Mouse (Mus musculus) frontal cortex, adult 2 months (tissue): ENCODE data around the gene Slc35g2. TPM values are rescaled to one million over a fixed set of nuclear protein-coding genes. Genes with fewer than 3 reads are reported as not detected.

Source experiments
- DNase-seq, 2 experiments: peaks; one replicate each; pipeline ENCODE4 v3.0.0; 2022; ENCODE audit warnings: low spot score in 1 of 2; ENCODE audit errors: extremely low spot score in 1 of 2
- polyA plus RNA-seq: library from polyadenylated mRNA; depleted of rRNA; stranded (reverse); fragments of >200 nt; gene quantifications from 2 replicates; pipeline ENCODE4 v1.2.3, GENCODE M21; 2012

The Slc35g2 gene
- polyA plus RNA-seq, 1 experiment, result 21.0 TPM

DNA sequence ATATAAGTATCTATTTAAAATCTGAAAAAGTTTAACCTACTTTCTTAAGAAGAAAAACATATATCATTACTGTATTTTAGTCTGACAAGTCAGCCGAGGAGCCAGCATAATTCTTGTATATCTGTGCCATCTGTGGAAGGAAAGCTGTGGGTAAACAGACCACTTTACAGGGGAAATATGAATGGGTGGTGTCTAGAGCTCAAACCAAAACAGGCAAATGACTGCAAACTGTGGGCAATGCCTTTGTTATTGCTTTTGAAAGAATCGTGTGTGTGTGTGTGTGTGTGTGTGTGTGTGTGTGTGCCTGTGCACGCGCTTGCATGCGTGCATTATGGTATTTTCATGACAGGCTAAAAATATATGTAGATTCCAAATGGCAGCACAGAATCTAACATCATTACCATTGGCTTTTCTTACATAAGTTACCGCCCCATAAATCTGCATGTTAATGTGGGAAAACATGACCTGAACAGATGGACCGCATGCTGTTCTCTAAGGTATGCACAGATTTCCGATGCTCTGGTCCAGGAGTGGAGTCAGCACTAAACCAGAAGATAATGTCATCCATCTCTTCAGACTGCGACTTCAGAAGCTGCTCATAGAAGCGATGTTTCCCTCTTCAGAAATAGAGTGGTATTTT, 10.5 kb downstream of the Slc35g2 start:
- peak in 1 of 2 experiments; percentile 56 for DNase-seq

- no peak for DNase-seq
These were observed 11.9 kb downstream of the Slc35g2 start for GRCm38 (mm10) chr9:100558991-100559390.

GRCm38 (mm10) chr9:100558023-100558573, 12.8 kb downstream of the Slc35g2 start:
- DNase-seq, result no peak

- DNase-seq, result no peak
These were observed 15.2 kb downstream of the Slc35g2 start for GRCm38 (mm10) chr9:100555686-100556085.

GRCm38 (mm10) chr9:100548313-100548712, 22.6 kb downstream of the Slc35g2 start:
- no peak for DNase-seq

- DNase-seq, result no peak
These were observed 24.3 kb downstream of the Slc35g2 start for GRCm38 (mm10) chr9:100546594-100546910.

- DNase-seq, result peak; percentile 98 to 99
These were observed 24.9 kb downstream of the Slc35g2 start, which contains the start of gene Nck1 for GRCm38 (mm10) chr9:100545715-100546593. Gene Nck1 (minus strand): TSS chr9:100546134.

DNA sequence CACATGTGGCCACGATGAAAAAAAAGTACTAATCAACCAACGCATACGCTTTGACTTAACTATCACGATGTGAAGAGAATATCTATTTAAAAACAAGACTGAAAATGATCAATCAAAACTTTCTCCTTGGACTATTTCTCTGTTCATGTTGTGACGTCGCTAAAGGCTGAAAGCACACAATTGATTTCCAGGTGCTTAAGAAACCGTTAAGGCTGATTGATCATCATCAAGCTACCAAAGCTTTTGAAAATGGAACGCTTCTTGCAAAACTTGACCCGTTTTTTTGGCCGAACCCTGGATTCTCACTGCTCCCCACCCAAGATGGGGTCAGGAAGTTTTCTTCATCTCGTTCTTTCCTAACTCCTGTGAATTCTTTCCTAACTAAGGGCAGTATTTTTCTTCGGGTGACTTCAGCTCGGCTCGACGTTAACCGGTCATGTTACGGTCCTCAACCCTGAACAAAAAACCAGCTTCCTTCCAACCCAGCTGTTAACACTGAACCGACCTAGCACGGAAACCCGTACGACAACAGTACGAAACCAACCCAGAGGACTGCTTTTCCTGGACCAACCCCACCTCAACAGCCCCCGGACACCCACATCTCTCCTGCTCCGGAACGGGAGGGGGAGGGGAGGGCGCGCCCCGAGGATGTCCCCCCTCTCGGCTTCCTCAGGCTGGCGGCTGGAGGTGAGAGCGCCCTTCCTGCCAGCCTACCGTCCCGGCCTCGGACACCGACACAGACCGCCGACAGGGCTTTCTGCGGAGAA, 25.8 kb downstream of the Slc35g2 start:
- DNase-seq, result no peak

GRCm38 (mm10) chr9:100535618-100536262, 35.1 kb downstream of the Slc35g2 start:
- peak in 1 of 2 experiments; percentile 22 for DNase-seq

DNA sequence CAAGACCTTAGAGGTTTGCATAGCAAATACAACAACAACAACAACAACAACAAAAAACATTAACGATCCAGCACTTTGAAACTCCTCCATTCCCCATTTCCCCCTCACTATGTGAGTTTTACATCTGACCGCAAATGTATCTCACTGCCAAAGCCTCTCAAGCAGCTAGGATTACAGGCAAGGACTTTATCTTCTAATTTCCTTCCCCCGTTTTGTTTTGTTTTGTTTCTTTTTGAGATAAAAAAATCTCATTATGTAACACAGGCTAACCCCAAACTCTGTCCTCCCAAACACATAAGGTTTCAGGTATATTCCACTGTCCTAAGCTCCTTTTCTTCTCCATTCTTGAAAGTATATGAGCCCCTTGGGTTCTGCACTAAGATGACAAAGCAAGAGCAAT, 36.2 kb downstream of the Slc35g2 start:
- no peak for DNase-seq

DNA sequence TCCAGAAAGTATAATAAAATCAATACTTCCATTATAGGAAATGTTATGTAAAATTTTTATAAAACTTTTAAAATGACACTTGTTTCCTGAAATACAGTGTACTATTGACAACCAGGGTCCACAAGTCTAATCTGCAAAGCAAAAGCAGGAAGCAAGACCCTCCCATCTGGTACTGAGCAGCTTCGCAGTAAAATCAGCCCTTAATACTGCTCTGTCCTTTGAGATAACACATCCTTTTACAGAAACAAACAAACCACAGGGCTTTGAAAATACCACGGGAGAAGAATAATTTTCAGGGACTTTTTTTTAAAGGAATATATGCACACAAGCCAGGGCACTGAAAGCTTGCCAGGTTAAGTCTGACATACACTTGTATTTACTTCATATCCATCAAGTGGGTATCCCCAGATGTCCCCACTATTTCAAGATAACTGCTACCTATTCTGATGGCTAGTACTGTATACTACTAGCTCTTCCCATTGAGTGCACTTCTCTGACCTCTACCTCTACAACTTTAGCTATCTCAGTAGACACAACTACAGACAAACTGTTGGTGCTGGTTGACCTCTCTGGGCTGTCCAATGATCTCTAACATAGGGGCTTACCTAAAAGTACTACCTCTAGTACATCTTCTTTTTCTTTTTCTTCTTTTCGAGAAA, 37.9 kb downstream of the Slc35g2 start:
- DNase-seq, result no peak

DNA sequence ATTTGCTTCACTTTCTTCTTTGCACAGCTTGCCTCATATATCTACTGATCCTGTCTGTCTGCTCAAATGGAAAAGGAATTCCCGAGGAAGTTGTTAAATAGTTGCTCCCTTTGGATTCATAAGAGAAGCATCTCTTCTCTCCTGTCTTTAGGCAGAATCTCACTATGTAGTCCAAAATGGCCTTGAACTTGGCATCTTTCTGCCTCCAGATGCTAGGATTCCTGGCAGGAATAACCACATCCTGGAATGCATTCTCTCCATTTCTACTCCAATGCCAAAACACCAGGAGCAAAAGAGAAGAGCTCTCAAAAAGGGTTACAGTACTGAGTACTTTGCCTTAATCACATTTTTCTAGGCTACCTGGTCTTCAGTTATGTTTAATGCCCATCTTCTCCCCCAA, 39.6 kb downstream of the Slc35g2 start:
- no peak for DNase-seq

GRCm38 (mm10) chr9:100525225-100525624, 45.7 kb downstream of the Slc35g2 start:
- no peak for DNase-seq

- no peak for DNase-seq
These were observed 48.9 kb downstream of the Slc35g2 start for GRCm38 (mm10) chr9:100522029-100522428.

- DNase-seq, result peak; percentile 14 to 79
These were observed 50.3 kb downstream of the Slc35g2 start for GRCm38 (mm10) chr9:100520586-100520985.

- DNase-seq, result peak in 1 of 2 experiments; percentile 12
These were observed 50.9 kb downstream of the Slc35g2 start for GRCm38 (mm10) chr9:100520012-100520411.

- DNase-seq, result no peak
These were observed 63.3 kb downstream of the Slc35g2 start for GRCm38 (mm10) chr9:100507581-100507980.

GRCm38 (mm10) chr9:100506652-100507051, 64.2 kb downstream of the Slc35g2 start:
- DNase-seq, result no peak

GRCm38 (mm10) chr9:100505498-100505897, 65.4 kb downstream of the Slc35g2 start:
- no peak for DNase-seq
